Mouse (Mus musculus) intestine, embryonic 15.5 days (tissue): Measurements from ENCODE around the gene Slc26a10. TPM values are rescaled to one million over a fixed set of nuclear protein-coding genes. Genes with fewer than 3 reads are reported as not detected.
"Not testable (repeated sequence)": the region's sequence is repeated elsewhere in the genome, so short reads cannot be mapped to it uniquely, and the experiment has no call there.

Experiments used
- ATAC-seq: fragments of 200-750 bp; cut with Nextera tagmentation; 2 replicates; pipeline ENCODE4 v1.8.0; 2017; ENCODE audit warnings: moderate TSS enrichment, moderate library complexity
- H3K27ac ChIP-seq: fragments of 300-500 bp; sonication (generic); 2 replicates; pipeline ENCODE4 v1.5.1; 2015; ENCODE audit warnings: mild to moderate bottlenecking, inconsistent platforms
- H3K27me3 ChIP-seq: fragments of 300-500 bp; sonication (generic); replicated peaks from 2 replicates; pipeline ENCODE4 v1.6.1; 2015; ENCODE audit warnings: inconsistent platforms
- H3K36me3 ChIP-seq: fragments of 300-500 bp; sonication (generic); 2 replicates; pipeline ENCODE4 v1.6.1; 2015; ENCODE audit warnings: inconsistent platforms
- H3K4me1 ChIP-seq: fragments of 300-500 bp; sonication (generic); replicated peaks from 2 replicates; pipeline ENCODE4 v1.6.1; 2015; ENCODE audit warnings: inconsistent platforms
- H3K4me2 ChIP-seq: fragments of 300-500 bp; sonication (generic); replicated peaks from 2 replicates; pipeline ENCODE4 v1.6.1; 2015; ENCODE audit warnings: mild to moderate bottlenecking, inconsistent platforms
- H3K4me3 ChIP-seq: fragments of 300-500 bp; sonication (generic); replicated peaks from 2 replicates; pipeline ENCODE4 v1.5.1; 2015; ENCODE audit warnings: inconsistent platforms
- H3K9ac ChIP-seq: fragments of 300-500 bp; sonication (generic); 2 replicates; pipeline ENCODE4 v1.6.1; 2015; ENCODE audit warnings: inconsistent platforms
- H3K9me3 ChIP-seq: fragments of 300-500 bp; sonication (generic); 2 replicates; pipeline ENCODE4 v1.6.1; 2016; ENCODE audit warnings: inconsistent platforms
- WGBS: fragments of 180-500 bp; shearing (Covaris S2); methylation state at CpG from one replicate; pipeline ENCODE4 v1.1.7; 2015; 5-methylcytosine and 5-hydroxymethylcytosine counted together
- polyA plus RNA-seq: library from polyadenylated mRNA; unstranded; fragments of >200 nt; fragmentation: Nextera tagmentation; extraction: Ambion mirVana; gene quantifications from 2 replicates; pipeline ENCODE4 v1.2.1, GENCODE M21; 2015

Slc26a10 gene
- polyA plus RNA-seq, 1 experiment from 2014 or later: 0.98 TPM

DNA sequence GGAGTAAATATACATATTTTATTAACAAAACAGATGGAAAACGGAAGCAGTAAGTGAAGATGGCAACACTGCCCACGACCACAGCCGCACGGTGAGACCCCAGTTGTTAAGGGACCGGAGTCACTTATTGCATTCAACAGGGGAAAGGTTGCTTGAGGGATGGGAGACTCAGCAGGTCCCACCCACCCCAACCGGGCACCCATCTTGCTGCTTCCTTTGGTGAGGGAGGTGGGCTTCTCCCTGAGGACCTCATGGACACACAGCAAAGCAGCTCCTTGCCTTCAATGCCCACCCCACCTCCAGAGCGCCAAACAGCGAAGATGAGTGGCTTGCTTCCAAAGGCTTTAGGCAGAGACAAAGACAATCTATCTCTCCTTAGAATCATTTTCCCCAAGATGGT is 16.7 kb upstream of the Slc26a10 start:
- no peak overlapping the region for H3K4me3 ChIP-seq
- H3K27me3 ChIP-seq: no peaks in the 10 kb centered on the region
- peak overlapping the region; percentile 25; the same call in 1 of the 2 replicates for H3K27ac ChIP-seq
- no peaks in the 10 kb centered on the region for H3K9me3 ChIP-seq
- H3K36me3 ChIP-seq: 0 out of 2 replicates have a peak, but pooled peaks cover 9% of the 10 kb centered on the region
- H3K9ac ChIP-seq: no peak overlapping the region
- 84% methylated on average over 8 of the region's 8 CpGs for WGBS
- H3K4me1 ChIP-seq: peaks cover 15% of the 10 kb centered on the region; the same call in 1 of the 2 replicates
- ATAC-seq: no peak
- no peak overlapping the region for H3K4me2 ChIP-seq

DNA sequence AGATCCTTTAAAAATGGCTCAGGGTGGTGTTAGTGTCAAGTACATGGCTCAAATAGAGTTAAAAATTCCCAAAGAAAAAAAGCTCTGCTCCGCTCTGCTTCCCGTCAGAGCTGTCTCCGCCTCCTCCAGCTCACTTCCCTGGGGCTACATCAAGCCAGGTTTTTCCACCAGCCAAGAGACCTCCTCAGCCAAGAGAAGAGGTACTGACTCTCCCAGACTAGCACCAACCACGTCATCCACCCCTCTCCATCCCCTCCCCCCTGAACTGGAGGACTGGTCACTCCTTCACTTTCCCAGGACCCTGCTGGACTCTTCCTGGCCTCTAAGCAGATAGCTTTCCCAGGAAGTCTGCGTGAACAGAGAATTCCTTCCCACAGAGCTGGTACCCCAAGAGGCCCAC is 15.9 kb upstream of the Slc26a10 start:
- H3K36me3 ChIP-seq: 0 out of 2 replicates have a peak, but pooled peaks cover 9% of the 10 kb centered on the region
- peak overlapping the region; percentile 92 for H3K27ac ChIP-seq
- WGBS: 8% methylated on average over 5 of the region's 5 CpGs
- H3K4me2 ChIP-seq: peak overlapping the region; percentile 93
- ATAC-seq: peak; percentile 68
- H3K9me3 ChIP-seq: no peaks in the 10 kb centered on the region
- H3K4me1 ChIP-seq: peaks cover 15% of the 10 kb centered on the region; the same call in 1 of the 2 replicates
- H3K4me3 ChIP-seq: peak overlapping the region; percentile 92
- H3K9ac ChIP-seq: no peak overlapping the region
- H3K27me3 ChIP-seq: no peaks in the 10 kb centered on the region

DNA sequence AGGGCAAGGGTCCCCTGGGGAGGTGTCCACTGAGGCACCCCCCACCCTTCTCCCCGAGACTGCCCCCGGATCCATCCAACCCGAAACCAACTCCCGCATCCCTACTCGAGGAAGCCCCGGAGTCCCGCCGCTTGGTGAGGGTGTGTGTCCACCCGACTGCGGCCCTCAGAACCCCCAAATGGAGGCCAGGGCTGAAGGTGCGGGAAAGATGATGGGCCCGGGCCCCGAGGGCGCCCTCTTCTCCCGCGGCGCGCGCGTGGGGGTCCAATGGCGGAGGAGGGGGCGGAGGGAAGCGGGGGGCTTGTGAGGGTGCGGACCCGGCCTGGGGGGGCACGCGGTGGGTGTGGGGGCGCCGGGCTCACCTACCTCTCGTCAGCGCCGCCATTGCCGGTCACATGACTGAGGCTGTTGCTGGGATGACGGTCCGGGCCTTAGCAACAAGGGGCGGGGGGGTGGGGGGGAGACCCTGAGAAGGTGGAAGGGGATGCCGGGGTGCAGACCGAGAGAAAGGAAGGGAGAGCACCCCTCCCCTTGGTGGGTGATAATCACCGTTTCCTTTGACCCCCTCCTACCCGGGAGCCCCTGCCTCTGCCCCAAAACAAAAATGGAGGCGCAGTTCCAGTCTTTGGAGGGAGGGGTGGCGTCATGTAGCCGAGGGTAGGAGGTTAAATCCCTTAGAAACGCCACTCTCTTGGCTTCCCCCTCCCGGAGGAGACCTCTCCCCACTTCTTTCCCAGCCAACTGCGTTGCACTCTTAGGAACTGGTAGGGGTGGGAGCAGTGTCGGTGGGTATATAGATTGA is 15.1 kb upstream of the Slc26a10 start, which contains the start of gene Dtx3:
Gene Dtx3 (minus strand): TSS at position 401 of the 802 bp plus-strand sequence.
- Histone ChIP-seq H3K9me3 (no peaks in the 10 kb centered on the region), H3K4me2 (peak within 1 kb of the TSS; percentile 93), H3K27me3 (no peaks in the 10 kb centered on the region), H3K4me3 (peak within 1 kb of the TSS; percentile 92), H3K4me1 (peaks cover 21% of the 10 kb centered on the region; the same call in 1 of the 2 replicates), H3K36me3 (peaks cover 9% of the 10 kb centered on the region; the same call in 1 of the 2 replicates), H3K9ac (peak within 1 kb of the TSS; percentile 84), H3K27ac (peak within 1 kb of the TSS; percentile 92)
- peak; percentile 64 for ATAC-seq
- under 1% methylated on average over 41 of the region's 47 CpGs for WGBS

DNA sequence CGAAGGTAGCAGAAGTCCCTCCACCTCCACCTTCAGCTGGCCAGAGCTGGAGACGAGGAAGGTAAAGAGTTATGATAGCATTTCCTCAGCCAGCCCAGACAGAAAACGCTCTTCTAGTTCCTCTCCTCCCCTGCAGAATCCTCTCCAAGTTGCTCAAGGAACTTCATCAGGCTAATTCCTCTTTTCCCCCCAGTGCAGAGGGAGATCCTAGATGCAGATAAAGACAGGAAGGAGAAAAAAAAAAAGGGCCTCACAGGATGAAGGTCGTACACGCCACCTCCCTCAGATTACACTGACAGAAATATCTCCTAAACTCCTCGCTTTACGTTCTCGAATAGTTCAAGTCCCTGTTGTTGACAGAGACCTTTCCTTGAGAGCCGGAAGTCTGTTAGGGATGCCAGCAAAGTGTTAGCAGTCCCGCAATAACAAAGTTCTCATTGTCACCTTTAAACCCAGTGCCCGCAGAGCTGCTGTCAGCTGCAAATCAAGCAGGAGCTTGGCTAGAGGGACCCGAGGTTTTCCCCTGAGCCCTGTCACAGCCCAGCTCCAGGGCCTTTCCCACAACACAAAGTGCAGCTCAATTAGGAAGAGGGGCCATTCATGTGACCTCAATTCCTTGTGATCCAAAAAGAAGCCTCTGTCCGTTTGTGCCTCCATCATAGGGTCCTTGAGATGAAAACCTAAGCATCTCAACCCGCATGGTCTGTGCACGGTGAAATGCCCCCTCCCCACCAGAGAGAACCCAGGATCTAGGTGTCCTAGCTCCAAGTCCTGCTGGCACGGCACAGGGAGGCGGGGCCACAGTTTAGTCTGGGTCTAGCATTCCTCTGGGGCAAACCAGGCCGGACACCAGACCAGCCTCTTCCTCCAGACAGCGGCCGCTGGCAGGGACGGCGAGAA is 14.2 kb upstream of the Slc26a10 start:
- H3K4me1 ChIP-seq: peaks cover 23% of the 10 kb centered on the region; the same call in 1 of the 2 replicates
- no peaks in the 10 kb centered on the region for H3K27me3 ChIP-seq
- H3K4me3 ChIP-seq: peak overlapping the region; percentile 92
- H3K27ac ChIP-seq: peak overlapping the region; percentile 92
- peak overlapping the region; percentile 84 for H3K9ac ChIP-seq
- peak overlapping the region; percentile 93 for H3K4me2 ChIP-seq
- H3K36me3 ChIP-seq: peaks cover 9% of the 10 kb centered on the region; the same call in 1 of the 2 replicates
- no peaks in the 10 kb centered on the region for H3K9me3 ChIP-seq
- 9% methylated on average over 22 of the region's 22 CpGs for WGBS
- ATAC-seq: peak; percentile 42

DNA sequence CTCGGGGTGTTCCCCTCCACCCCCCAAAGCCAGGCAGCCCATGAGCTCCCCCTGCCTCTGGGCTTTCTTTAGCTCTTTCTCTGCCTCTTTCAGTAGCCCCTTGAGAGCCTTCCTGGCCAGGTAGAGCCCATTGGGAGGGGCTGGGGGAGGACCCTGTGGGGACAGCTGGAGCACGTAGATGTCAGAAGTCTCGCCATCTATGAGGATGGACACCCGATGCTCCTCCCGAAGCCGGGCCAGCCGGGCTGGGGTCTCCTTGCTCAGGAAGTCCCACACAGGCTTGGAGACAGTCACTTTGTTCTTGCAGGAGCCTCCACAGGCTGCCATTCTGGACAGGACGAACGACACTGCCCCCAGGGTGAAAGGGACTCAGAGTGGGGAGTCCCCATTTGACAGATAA is 12.6 kb upstream of the Slc26a10 start:
- 84% methylated on average over 9 of the region's 9 CpGs for WGBS
- peaks cover 36% of the 10 kb centered on the region for H3K4me1 ChIP-seq

DNA sequence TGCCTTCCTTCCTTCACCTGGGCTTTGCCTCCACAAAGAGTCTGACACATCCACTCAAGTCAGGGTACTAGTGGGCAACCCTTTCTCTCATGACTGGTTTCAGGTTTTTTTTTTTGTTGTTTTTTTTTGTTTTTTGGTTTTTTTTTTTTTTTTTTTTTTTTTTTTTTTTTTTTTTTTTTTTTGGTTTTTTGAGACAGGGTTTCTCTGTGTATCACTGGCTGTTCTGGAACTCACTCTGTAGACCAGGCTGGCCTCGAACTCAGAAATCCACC is 11.5 kb upstream of the Slc26a10 start:
- WGBS: 71% methylated on average over 1 of the region's 1 CpGs
- not testable (repeated sequence) for H3K27ac ChIP-seq, H3K4me2 ChIP-seq, ATAC-seq, H3K36me3 ChIP-seq, H3K27me3 ChIP-seq, H3K9ac ChIP-seq, H3K4me3 ChIP-seq, H3K9me3 ChIP-seq
- H3K4me1 ChIP-seq: peaks cover 41% of the 10 kb centered on the region

More for the DNA sequence above, 12.6 kb upstream of the Slc26a10 start:
- no peak overlapping the region for H3K9ac ChIP-seq
- no peaks in the 10 kb centered on the region for H3K9me3 ChIP-seq
- no peak overlapping the region for H3K4me2 ChIP-seq
- no peaks in the 10 kb centered on the region for H3K27me3 ChIP-seq
- no peak overlapping the region for H3K4me3 ChIP-seq
- H3K36me3 ChIP-seq: peaks cover 4% of the 10 kb centered on the region; the same call in 1 of the 2 replicates
- no peak for ATAC-seq
- no peak overlapping the region for H3K27ac ChIP-seq

DNA sequence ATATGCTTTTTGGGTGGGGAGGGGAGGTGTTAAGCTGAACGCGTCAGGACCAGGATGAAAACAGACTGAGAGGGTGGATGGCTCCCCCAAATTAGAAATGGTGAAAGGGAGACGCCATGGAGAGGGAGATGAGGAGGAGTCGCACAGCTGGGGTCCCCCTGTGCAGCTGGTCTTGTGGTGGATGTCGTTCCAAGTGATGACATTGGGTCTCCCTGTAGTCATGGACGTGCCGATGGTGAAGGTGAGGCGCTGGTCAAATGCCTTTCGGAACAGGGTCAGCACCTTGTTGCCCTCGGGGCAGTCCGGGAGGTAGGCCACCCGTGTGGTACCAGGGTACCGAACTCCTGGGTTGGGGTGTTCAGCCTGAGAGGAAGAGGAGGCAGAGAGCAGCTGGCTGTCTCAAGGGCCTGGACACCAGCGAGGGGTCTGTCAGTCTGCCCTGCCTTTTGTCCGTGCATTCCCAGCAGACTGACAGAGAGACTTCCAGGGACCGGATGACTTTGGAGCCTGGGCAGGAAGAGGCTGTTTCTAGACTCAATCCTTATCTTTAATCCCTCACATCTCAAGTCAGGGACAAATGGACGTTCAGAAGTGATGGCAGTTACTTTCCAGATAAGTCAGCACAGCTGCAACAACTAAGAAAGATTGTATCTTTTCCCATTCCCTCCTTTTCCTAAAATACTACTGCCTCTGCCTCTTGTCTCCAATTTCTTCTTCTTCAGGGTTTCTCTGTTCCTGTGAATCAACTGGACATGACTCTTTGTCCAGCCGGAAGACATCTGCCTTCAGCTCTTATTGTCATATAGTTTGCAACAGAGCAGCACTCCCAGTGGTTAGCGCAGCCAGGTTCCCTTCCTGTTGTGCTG is 11.0 kb upstream of the Slc26a10 start:
- H3K27ac ChIP-seq: no peak overlapping the region
- H3K36me3 ChIP-seq: peaks cover 4% of the 10 kb centered on the region
- H3K9ac ChIP-seq: no peak overlapping the region
- peaks cover 40% of the 10 kb centered on the region for H3K4me1 ChIP-seq
- ATAC-seq: no peak
- no peaks in the 10 kb centered on the region; the same call in 1 of the 2 replicates for H3K27me3 ChIP-seq
- H3K9me3 ChIP-seq: no peaks in the 10 kb centered on the region
- WGBS: 79% methylated on average over 19 of the region's 19 CpGs
- no peak overlapping the region for H3K4me2 ChIP-seq
- no peak overlapping the region for H3K4me3 ChIP-seq

DNA sequence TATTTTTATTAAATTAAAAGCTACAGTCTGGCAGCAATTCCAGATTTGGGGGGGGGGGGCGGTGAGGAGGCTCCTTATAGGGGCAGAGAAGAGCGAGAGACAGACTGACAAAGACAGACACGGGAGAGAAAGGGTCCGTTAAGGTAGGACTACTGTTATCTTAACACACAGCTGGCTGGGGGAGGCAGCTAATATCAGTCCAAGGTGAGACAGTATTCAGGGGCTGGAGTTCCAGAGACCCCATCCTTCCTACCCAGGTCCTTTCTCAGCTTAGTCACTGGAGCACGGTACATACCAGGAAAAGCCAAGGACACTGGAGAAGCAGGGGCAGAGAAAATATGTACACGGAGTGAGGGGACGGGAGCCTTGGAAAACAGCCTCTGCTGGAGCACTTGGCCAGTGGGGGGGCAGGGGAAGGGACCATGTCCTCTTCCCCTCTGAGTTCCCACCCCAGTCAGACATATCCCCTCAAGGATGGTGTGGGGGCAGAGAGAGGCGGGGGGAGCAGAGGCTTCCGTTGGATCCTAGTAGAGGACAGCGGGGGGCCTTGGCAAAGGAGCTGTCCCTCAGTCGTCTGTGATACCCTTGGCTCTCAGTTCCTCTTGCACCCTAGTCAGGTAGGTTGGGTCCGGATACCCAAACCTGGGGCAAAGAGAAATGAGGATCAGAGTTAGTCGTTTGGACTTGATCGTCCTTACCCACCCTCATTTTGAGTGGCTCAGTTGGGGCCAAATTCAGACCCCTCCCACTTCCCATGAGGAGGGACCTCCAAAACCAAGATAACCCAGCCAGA is 10.1 kb upstream of the Slc26a10 start:
- Histone ChIP-seq H3K27ac (peak overlapping the region; percentile 84), H3K4me3 (peak overlapping the region; percentile 69), H3K27me3 (no peaks in the 10 kb centered on the region; the same call in 1 of the 2 replicates), H3K9ac (no peak overlapping the region), H3K4me1 (peaks cover 38% of the 10 kb centered on the region), H3K4me2 (peak overlapping the region; percentile 91), H3K36me3 (peaks cover 4% of the 10 kb centered on the region), H3K9me3 (no peaks in the 10 kb centered on the region)
- no peak for ATAC-seq
- 50% methylated on average over 14 of the region's 14 CpGs for WGBS

DNA sequence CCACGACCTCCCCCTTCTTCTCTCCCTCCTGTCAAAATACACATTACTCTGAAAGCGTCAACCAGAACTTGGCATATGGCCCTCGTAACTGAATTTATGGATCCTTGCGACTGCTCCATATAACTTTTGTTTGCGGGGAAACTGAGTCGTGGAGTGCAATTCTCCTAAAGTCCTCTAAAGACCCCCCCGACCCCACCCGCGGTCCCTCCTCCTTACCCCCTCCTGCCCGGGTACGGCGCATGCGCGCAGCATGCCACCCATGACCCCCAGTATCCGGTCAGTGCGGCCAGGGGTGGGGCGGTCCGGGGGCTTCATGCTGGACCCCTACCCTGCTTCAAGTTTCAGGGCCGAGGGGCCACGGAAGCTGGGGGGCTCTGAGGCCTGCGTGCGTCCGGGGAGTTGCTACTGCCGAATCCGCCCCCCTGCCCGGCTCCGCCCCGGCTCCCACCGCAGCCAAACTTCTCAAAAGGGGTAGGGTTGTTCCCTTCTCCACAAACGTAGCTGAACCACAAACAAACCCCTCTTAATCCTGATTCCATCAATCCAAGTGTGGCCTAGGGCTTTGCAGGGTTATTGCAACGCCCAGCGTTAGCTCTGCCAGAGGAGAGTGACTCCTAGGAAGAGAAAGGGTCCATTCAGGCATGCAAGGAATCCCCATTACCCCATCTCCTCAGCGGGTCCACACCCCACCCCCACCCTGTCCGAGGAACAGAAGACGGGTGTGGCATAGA is 9.4 kb upstream of the Slc26a10 start, which contains the start of gene Arhgef25:
Gene Arhgef25 (minus strand): TSS at position 433 of the 731 bp plus-strand sequence.
- Histone ChIP-seq H3K36me3 (peaks cover 4% of the 10 kb centered on the region), H3K9me3 (no peaks in the 10 kb centered on the region), H3K27ac (peak within 1 kb of the TSS; percentile 84), H3K27me3 (no peaks in the 10 kb centered on the region; the same call in 1 of the 2 replicates), H3K9ac (peak within 1 kb of the TSS; percentile 78), H3K4me3 (peak within 1 kb of the TSS; percentile 69), H3K4me1 (peaks cover 33% of the 10 kb centered on the region), H3K4me2 (peak within 1 kb of the TSS; percentile 91)
- peak; percentile 39 for ATAC-seq
- WGBS: 2% methylated on average over 35 of the region's 35 CpGs

DNA sequence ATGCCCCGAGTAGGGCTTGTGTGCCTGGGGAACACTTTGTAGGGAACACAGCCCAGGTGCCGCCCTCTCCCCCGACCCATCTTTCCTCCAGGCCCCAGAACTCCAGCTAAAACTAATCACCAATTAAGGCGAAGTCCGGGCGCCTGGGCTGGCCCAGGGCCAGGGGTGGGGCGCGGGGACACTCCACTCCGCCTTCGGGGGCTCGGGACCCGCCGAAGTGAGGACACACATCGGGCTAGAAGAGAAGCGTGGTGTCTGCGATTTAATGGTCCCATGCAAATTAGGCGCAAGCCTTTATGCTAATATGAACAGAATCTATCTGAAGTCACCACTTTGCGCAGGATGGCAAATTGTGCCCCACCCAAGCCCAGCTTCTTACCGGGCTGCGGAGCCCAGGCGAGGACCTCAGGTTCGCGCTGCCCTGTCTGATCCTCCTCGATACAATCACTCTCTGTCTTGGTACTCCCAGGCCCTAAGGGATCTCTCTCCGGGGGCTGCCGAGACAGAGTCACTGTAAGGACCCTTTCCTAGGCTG is 8.7 kb upstream of the Slc26a10 start:
- Histone ChIP-seq H3K36me3 (peaks cover 4% of the 10 kb centered on the region), H3K4me3 (peak overlapping the region; percentile 69), H3K4me2 (peak overlapping the region; percentile 91), H3K27ac (peak overlapping the region; percentile 84), H3K27me3 (no peaks in the 10 kb centered on the region; the same call in 1 of the 2 replicates), H3K9me3 (no peaks in the 10 kb centered on the region), H3K9ac (peak overlapping the region; percentile 78), H3K4me1 (peaks cover 27% of the 10 kb centered on the region)
- under 1% methylated on average over 26 of the region's 26 CpGs for WGBS
- peak; percentile 45 for ATAC-seq
